Mouse (Mus musculus): Measurements from ENCODE around the gene Atp1a2.

GRCm38 (mm10) chr1:172274547-172274946 lies 23.3 kb downstream of the Atp1a2 start:
- TF ChIP-seq CTCF (IDR thresholded peaks at IDR 0.05) (no peak), EP300 (IDR thresholded peaks at IDR 0.05) (no peak)
